Mouse (Mus musculus) MEL (cell line): Measurements from ENCODE around the gene Gucy1b1.

ENCODE experiments used
- CTCF ChIP-seq, 3 experiments: IDR thresholded peaks in 2 of 3; conservative IDR thresholded peaks in 1 of 3; 2 replicates each; pipeline ENCODE4 v1.5.1; 2011 to 2012; ENCODE audit warnings: low read length in 3 of 3, low read depth in 2 of 3, mild to moderate bottlenecking in 2 of 3, improper control_type of control experiment in 1 of 3, inconsistent platforms in 1 of 3, mixed read lengths in 1 of 3, moderate library complexity in 1 of 3; ENCODE audit not compliant: control insufficient read depth in 1 of 3, insufficient read depth in 1 of 3, poor library complexity in 1 of 3, severe bottlenecking in 1 of 3
- ETS1 ChIP-seq: IDR thresholded peaks from 2 replicates; pipeline ENCODE4 v1.6.1; 2012; ENCODE audit warnings: low read depth, mild to moderate bottlenecking, inconsistent platforms, low read length, improper control_type of control experiment, moderate library complexity
- POLR2A ChIP-seq, 2 experiments: IDR thresholded peaks; 2 replicates each; pipeline ENCODE4 v1.6.1; 2011 to 2012; ENCODE audit warnings: low read length in 2 of 2, mild to moderate bottlenecking in 2 of 2, control low read depth in 1 of 2, improper control_type of control experiment in 1 of 2, low read depth in 1 of 2, moderate library complexity in 1 of 2; ENCODE audit not compliant: control insufficient read depth in 1 of 2, insufficient read depth in 1 of 2, poor library complexity in 1 of 2
- POLR2AphosphoS2 ChIP-seq: IDR thresholded peaks from 2 replicates; pipeline ENCODE4 v1.6.1; 2011; ENCODE audit warnings: low read length, improper control_type of control experiment
- USF1 ChIP-seq: IDR thresholded peaks from 2 replicates; pipeline ENCODE4 v1.6.1; 2014; ENCODE audit warnings: low read depth, mild to moderate bottlenecking, inconsistent platforms, low read length, improper control_type of control experiment, moderate library complexity

DNA sequence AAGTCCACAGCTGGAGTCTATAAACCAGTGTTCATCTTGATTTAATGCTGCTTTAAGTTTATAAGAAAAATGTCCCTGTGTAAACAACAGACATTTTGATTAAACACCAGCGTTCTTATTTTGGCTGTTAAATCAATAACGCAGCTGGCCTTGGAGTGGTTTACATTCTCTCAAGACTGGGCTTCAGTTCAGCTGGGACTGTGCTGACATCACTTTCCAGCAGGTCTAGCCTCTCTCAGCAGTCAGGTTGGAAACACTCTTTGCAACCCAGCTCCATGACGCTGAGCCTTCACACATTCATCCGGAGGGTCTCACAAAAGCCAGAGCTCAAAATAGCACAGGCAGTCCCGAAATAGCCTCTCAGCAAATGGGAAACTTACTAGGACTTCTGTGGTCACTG is 17.3 kb downstream of the Gucy1b1 start:
- no peak for TF ChIP-seq POLR2A (IDR thresholded peaks at IDR 0.05; ENCODE audit: control insufficient read depth in 1 of 2, insufficient read depth in 1 of 2, low read depth in 1 of 2, low read length in 2 of 2, poor library complexity in 1 of 2)
- TF ChIP-seq USF1 = no peak
- TF ChIP-seq ETS1 = no peak
- TF ChIP-seq CTCF (IDR thresholded peaks at IDR 0.05 in 2 of 3, conservative IDR thresholded peaks at IDR 0.05 in 1 of 3; ENCODE audit: control insufficient read depth in 1 of 3, insufficient read depth in 1 of 3, low read depth in 2 of 3, low read length in 3 of 3, poor library complexity in 1 of 3, severe bottlenecking in 1 of 3) = no peak
- TF ChIP-seq POLR2AphosphoS2 = no peak
